Mouse (Mus musculus) G1E (cell line): ENCODE measurements around the gene Rhod.

Experiments
- CTCF ChIP-seq: IDR thresholded peaks from 2 replicates; pipeline ENCODE4 v1.5.1; 2012; ENCODE audit warnings: low read depth, low read length, inconsistent platforms, mixed read lengths
- GATA1 ChIP-seq: IDR thresholded peaks from 2 replicates; pipeline ENCODE4 v1.6.1; 2012; ENCODE audit warnings: borderline replicate concordance, low read length, inconsistent platforms, mixed read lengths
- TAL1 ChIP-seq: conservative IDR thresholded peaks from 2 replicates; pipeline ENCODE4 v1.6.1; 2012; ENCODE audit warnings: low read depth, low read length, inconsistent platforms, mixed read lengths

DNA sequence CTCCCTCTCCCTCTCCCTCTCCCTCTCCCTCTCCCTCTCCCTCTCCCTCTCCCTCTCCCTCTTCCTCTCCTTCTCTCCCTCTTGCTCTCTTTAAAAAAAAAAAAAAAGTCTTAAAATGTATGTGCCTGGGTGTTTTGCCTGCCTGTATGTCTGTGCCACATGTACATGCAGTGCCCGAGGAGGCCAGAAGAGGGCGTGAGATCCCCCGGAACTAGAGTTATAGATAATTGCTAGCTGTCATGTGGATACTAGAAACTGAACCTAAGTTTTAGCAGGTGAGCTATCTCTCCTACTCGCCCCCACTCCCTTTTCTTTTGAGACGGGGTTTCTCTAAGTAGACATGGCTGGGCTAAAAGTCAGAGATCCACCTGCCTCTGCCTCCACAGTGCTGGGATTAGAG lies 29.1 kb upstream of the Rhod start:
- peak; percentile 42 for TF ChIP-seq CTCF
- TF ChIP-seq GATA1: no peak
- TF ChIP-seq TAL1: no peak
